Mouse (Mus musculus) midbrain, embryonic 15.5 days (tissue): Measurements from ENCODE around the gene Gsto1. TPM values are rescaled to one million over a fixed set of nuclear protein-coding genes. Genes with fewer than 3 reads are reported as not detected.
A peak's percentile ranks its signal among the peaks of the same experiment; 100 is the strongest.

ENCODE experiments used
- ATAC-seq: fragments of 200-750 bp; cut with Nextera tagmentation; replicated peaks from 2 replicates; pipeline ENCODE4 v1.8.0; 2017; ENCODE audit warnings: moderate TSS enrichment
- H3K27ac ChIP-seq: fragments of 300-500 bp; sonication (generic); 2 replicates; pipeline ENCODE4 v1.5.1; 2015; ENCODE audit warnings: mild to moderate bottlenecking, inconsistent platforms
- H3K27me3 ChIP-seq: fragments of 300-500 bp; sonication (generic); replicated peaks from 2 replicates; pipeline ENCODE4 v1.6.1; 2015; ENCODE audit warnings: inconsistent platforms
- H3K36me3 ChIP-seq: fragments of 300-500 bp; sonication (generic); replicated peaks from 2 replicates; pipeline ENCODE4 v1.6.1; 2015; ENCODE audit warnings: inconsistent platforms
- H3K4me1 ChIP-seq: fragments of 300-500 bp; sonication (generic); 2 replicates; pipeline ENCODE4 v1.6.1; 2015; ENCODE audit warnings: inconsistent platforms
- H3K4me2 ChIP-seq: fragments of 300-500 bp; sonication (generic); 2 replicates; pipeline ENCODE4 v1.6.1; 2015; ENCODE audit warnings: inconsistent platforms, mild to moderate bottlenecking, moderate library complexity
- H3K4me3 ChIP-seq: fragments of 300-500 bp; sonication (generic); 2 replicates; pipeline ENCODE4 v1.5.1; 2015; ENCODE audit warnings: mild to moderate bottlenecking, inconsistent platforms
- H3K9ac ChIP-seq: fragments of 300-500 bp; sonication (generic); 2 replicates; pipeline ENCODE4 v1.6.1; 2015; ENCODE audit warnings: mild to moderate bottlenecking, inconsistent platforms
- H3K9me3 ChIP-seq: fragments of 300-500 bp; sonication (generic); 2 replicates; pipeline ENCODE4 v1.6.1; 2016; ENCODE audit warnings: inconsistent platforms
- WGBS: fragments of 180-500 bp; shearing (Covaris S2); methylation state at CpG from one replicate; pipeline ENCODE4 v1.1.7; 2015; ENCODE audit warnings: mixed read lengths; 5-methylcytosine and 5-hydroxymethylcytosine counted together
- polyA plus RNA-seq: library from polyadenylated mRNA; unstranded; fragments of >200 nt; fragmentation: Nextera tagmentation; extraction: Ambion mirVana; gene quantifications from 2 replicates; pipeline ENCODE4 v1.2.1, GENCODE M21; 2015

Gene Gsto1
- 136 and 139 TPM in 2 replicates for polyA plus RNA-seq

- no peaks in the 10 kb centered on the region for H3K9me3 ChIP-seq
- peak within 1 kb of the TSS; percentile 61 for H3K4me3 ChIP-seq
- peak within 1 kb of the TSS; percentile 64 for H3K9ac ChIP-seq
- ATAC-seq, result peak; percentile 98
- H3K27ac ChIP-seq, result peak within 1 kb of the TSS; percentile 70
- H3K27me3 ChIP-seq, result no peaks in the 10 kb centered on the region
- H3K36me3 ChIP-seq, result peaks cover 2% of the 10 kb centered on the region; the same call in 1 of the 2 replicates
- peak within 1 kb of the TSS; percentile 87 for H3K4me2 ChIP-seq
- peaks cover 22% of the 10 kb centered on the region for H3K4me1 ChIP-seq
- under 1% methylated on average over 60 of the region's 60 CpGs for WGBS
These were observed at the start of gene Gsto1 for GRCm38 (mm10) chr19:47854796-47855783. TSS of gene Gsto1 (plus strand) at chr19:47854970.

- Histone ChIP-seq H3K36me3 (no peaks in the 10 kb centered on the region), H3K4me2 (no peak overlapping the region), H3K27me3 (no peaks in the 10 kb centered on the region), H3K4me1 (no peaks in the 10 kb centered on the region), H3K4me3 (no peak overlapping the region), H3K27ac (no peak overlapping the region), H3K9me3 (no peaks in the 10 kb centered on the region), H3K9ac (no peak overlapping the region)
- no peak for ATAC-seq
- whole genome bisulfite sequencing, result 81% methylated on average over 10 of the region's 10 CpGs
These were observed 42.7 kb upstream of the Gsto1 start for GRCm38 (mm10) chr19:47812091-47812490.

GRCm38 (mm10) chr19:47814721-47815120, 40.0 kb upstream of the Gsto1 start:
- H3K9me3 ChIP-seq, result no peaks in the 10 kb centered on the region
- H3K4me3 ChIP-seq, result no peak overlapping the region
- H3K27me3 ChIP-seq, result no peaks in the 10 kb centered on the region
- no peak for ATAC-seq
- no peaks in the 10 kb centered on the region for H3K4me1 ChIP-seq
- 97% methylated on average over 5 of the region's 5 CpGs for WGBS
- H3K27ac ChIP-seq, result no peak overlapping the region
- no peaks in the 10 kb centered on the region for H3K36me3 ChIP-seq
- no peak overlapping the region for H3K4me2 ChIP-seq
- no peak overlapping the region for H3K9ac ChIP-seq

- H3K4me1 ChIP-seq, result 0 out of 2 replicates have a peak, but pooled peaks cover 6% of the 10 kb centered on the region
- no peaks in the 10 kb centered on the region for H3K36me3 ChIP-seq
- H3K9ac ChIP-seq, result no peak overlapping the region
- H3K27me3 ChIP-seq, result no peaks in the 10 kb centered on the region
- H3K4me2 ChIP-seq, result no peak overlapping the region
- no peaks in the 10 kb centered on the region for H3K9me3 ChIP-seq
- no peak overlapping the region for H3K4me3 ChIP-seq
- H3K27ac ChIP-seq, result no peak overlapping the region
- 90% methylated on average over 9 of the region's 9 CpGs for WGBS
- ATAC-seq, result no peak
These were observed 37.1 kb upstream of the Gsto1 start for GRCm38 (mm10) chr19:47817692-47818091.

- no peak overlapping the region for H3K27ac ChIP-seq
- H3K4me1 ChIP-seq, result 0 out of 2 replicates have a peak, but pooled peaks cover 6% of the 10 kb centered on the region
- H3K27me3 ChIP-seq, result no peaks in the 10 kb centered on the region
- H3K4me2 ChIP-seq, result no peak overlapping the region
- peak; percentile 45; the same call in 1 of the 2 replicates for ATAC-seq
- no peak overlapping the region for H3K4me3 ChIP-seq
- WGBS, result 20% methylated on average over 8 of the region's 9 CpGs
- no peaks in the 10 kb centered on the region for H3K36me3 ChIP-seq
- no peaks in the 10 kb centered on the region for H3K9me3 ChIP-seq
- no peak overlapping the region for H3K9ac ChIP-seq
These were observed 33.8 kb upstream of the Gsto1 start for GRCm38 (mm10) chr19:47820832-47821493.

- WGBS, result 64% methylated on average over 7 of the region's 7 CpGs
- no peak overlapping the region for H3K4me2 ChIP-seq
- ATAC-seq, result no peak
- no peak overlapping the region for H3K4me3 ChIP-seq
- H3K9me3 ChIP-seq, result no peaks in the 10 kb centered on the region
- no peaks in the 10 kb centered on the region for H3K27me3 ChIP-seq
- H3K4me1 ChIP-seq, result 0 out of 2 replicates have a peak, but pooled peaks cover 6% of the 10 kb centered on the region
- H3K36me3 ChIP-seq, result no peaks in the 10 kb centered on the region
- H3K27ac ChIP-seq, result no peak overlapping the region
- no peak overlapping the region for H3K9ac ChIP-seq
These were observed 33.3 kb upstream of the Gsto1 start for GRCm38 (mm10) chr19:47821494-47821872.

GRCm38 (mm10) chr19:47822143-47822796, 32.5 kb upstream of the Gsto1 start:
- Histone ChIP-seq H3K4me2 (peak overlapping the region; percentile 34), H3K9ac (no peak overlapping the region), H3K36me3 (no peaks in the 10 kb centered on the region), H3K4me3 (no peak overlapping the region), H3K4me1 (0 out of 2 replicates have a peak, but pooled peaks cover 6% of the 10 kb centered on the region), H3K9me3 (no peaks in the 10 kb centered on the region), H3K27me3 (no peaks in the 10 kb centered on the region), H3K27ac (no peak overlapping the region)
- 19% methylated on average over 8 of the region's 8 CpGs for WGBS
- 0 out of 2 replicates have a peak, but pooled peaks have one; percentile 27 for ATAC-seq

GRCm38 (mm10) chr19:47824026-47824425, 30.7 kb upstream of the Gsto1 start:
- Histone ChIP-seq H3K4me3 (no peak overlapping the region), H3K4me2 (no peak overlapping the region), H3K4me1 (0 out of 2 replicates have a peak, but pooled peaks cover 6% of the 10 kb centered on the region), H3K9ac (no peak overlapping the region), H3K36me3 (no peaks in the 10 kb centered on the region), H3K27ac (no peak overlapping the region), H3K9me3 (no peaks in the 10 kb centered on the region), H3K27me3 (no peaks in the 10 kb centered on the region)
- no peak for ATAC-seq
- 84% methylated on average over 5 of the region's 5 CpGs for WGBS

GRCm38 (mm10) chr19:47829913-47830450, 24.8 kb upstream of the Gsto1 start:
- WGBS, result 83% methylated on average over 14 of the region's 14 CpGs
- H3K4me2 ChIP-seq, result no peak overlapping the region
- no peaks in the 10 kb centered on the region for H3K4me1 ChIP-seq
- H3K27ac ChIP-seq, result no peak overlapping the region
- ATAC-seq, result no peak
- H3K4me3 ChIP-seq, result no peak overlapping the region
- no peaks in the 10 kb centered on the region for H3K27me3 ChIP-seq
- H3K9me3 ChIP-seq, result no peaks in the 10 kb centered on the region
- no peak overlapping the region for H3K9ac ChIP-seq
- H3K36me3 ChIP-seq, result no peaks in the 10 kb centered on the region

GRCm38 (mm10) chr19:47831111-47831510, 23.7 kb upstream of the Gsto1 start:
- no peak for ATAC-seq
- WGBS, result 96% methylated on average over 8 of the region's 8 CpGs
- H3K36me3 ChIP-seq, result no peaks in the 10 kb centered on the region
- H3K9me3 ChIP-seq, result no peaks in the 10 kb centered on the region
- no peak overlapping the region for H3K4me3 ChIP-seq
- no peaks in the 10 kb centered on the region for H3K27me3 ChIP-seq
- no peak overlapping the region for H3K9ac ChIP-seq
- H3K4me1 ChIP-seq, result no peaks in the 10 kb centered on the region
- no peak overlapping the region for H3K4me2 ChIP-seq
- no peak overlapping the region for H3K27ac ChIP-seq

GRCm38 (mm10) chr19:47832316-47832715, 22.5 kb upstream of the Gsto1 start:
- H3K9me3 ChIP-seq, result no peaks in the 10 kb centered on the region
- H3K4me3 ChIP-seq, result no peak overlapping the region
- H3K36me3 ChIP-seq, result no peaks in the 10 kb centered on the region
- H3K4me2 ChIP-seq, result no peak overlapping the region
- WGBS, result 86% methylated on average over 16 of the region's 16 CpGs
- no peak for ATAC-seq
- no peaks in the 10 kb centered on the region for H3K4me1 ChIP-seq
- H3K9ac ChIP-seq, result no peak overlapping the region
- H3K27ac ChIP-seq, result no peak overlapping the region
- H3K27me3 ChIP-seq, result no peaks in the 10 kb centered on the region
